Mouse (Mus musculus) T-helper 17 cell (primary cell): ENCODE results near the gene Ankrd66.
"Not testable (repeated sequence)": the region's sequence is repeated elsewhere in the genome, so short reads cannot be mapped to it uniquely, and the experiment has no call there.

Source experiments
- in situ Hi-C, 2 experiments: fragments of 300-600 bp; cut with MboI, MseI; formaldehyde crosslinking; loops; 1 replicate in 1 of 2; 2 replicates in 1 of 2; pipeline ENCODE4 v1.15.1; 2025; ENCODE audit warnings: high pct_unique_total_duplicates in 2 of 2

Gene Ankrd66

GRCm38 (mm10) chr17:43536841-43537240 lies 6.6 kb downstream of the Ankrd66 start:
- in situ Hi-C loops = not testable (repeated sequence)

DNA sequence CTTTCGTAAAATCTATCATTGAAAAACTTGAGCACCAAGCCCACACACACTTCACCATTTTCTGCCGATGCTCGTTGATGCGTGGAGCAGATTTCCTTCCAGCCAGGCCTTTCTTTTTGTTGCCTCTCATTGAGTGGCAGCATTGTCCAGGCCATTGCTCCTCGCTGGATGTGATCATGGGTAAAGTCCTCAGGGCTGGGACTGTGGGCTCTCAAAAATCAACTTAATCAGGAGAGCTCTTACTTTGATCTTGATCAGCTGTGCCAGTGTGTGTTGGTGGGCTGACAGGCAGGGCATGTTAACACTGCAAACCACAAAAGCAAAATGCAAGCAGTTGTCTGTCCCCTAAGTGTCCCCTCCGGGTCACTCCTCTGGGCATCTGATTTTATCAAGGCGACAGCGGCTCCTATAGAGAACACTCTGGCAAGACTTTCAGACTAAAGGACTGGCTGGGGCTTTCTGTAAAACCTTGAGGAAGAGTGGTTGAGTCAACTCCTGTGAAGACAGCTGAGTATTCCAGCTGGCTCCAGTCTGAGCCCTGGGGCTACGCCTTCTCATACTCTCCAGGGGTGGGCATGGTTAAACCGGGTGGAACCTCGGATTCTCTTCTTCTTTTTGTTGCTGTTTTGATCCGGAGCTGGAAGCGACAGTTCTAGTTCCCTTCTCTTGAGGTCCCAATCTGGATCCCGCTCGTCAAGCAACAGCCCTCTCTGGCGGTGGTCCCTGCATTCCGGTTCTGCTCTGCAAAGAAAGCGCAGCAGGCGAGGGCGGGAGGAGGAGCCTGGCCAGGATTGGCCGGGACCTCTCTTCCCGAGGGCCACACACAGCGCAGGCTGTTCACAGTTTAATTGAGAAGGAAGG lies 8.8 kb downstream of the Ankrd66 start:
- in situ Hi-C loops = no loop called here

DNA sequence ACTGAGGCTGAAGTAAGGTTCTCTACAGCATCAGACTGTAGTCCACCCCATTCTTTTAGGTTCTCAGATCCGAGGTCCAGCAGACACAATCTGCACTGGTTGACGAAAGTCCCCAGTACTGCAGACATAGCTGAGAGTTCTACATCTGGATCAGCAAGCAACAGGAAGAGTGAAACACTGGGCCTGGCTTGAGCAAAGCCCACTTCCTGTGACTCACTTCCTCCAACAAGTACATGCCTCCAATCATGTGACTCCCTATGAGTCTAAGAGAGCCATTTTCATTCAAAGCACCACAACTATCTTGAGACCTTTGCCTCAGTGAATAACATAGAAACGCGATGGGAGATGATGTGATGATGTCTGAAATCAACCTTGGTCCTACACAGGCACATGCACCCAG lies 12.2 kb downstream of the Ankrd66 start:
- in situ Hi-C loops = no loop called here

DNA sequence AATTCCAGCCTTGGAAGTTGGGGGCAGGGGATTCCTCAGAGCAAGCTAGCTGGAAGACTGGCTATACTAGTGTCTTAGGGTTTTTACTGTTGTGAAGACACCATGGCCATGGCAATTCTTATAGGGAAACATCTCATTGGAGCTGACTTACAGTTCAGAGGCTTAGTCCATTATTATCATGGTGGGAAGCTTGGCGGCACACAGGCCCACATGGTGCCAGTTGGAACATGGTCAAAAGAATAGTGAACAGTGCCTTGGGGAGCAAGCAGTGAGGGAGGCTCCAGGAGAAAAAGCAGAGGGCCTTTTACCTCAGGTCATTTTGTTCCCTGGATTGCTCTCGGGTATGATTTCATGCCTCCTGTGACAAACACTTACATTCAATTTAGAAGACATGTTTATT lies 12.9 kb downstream of the Ankrd66 start:
- in situ Hi-C loops = no loop called here

DNA sequence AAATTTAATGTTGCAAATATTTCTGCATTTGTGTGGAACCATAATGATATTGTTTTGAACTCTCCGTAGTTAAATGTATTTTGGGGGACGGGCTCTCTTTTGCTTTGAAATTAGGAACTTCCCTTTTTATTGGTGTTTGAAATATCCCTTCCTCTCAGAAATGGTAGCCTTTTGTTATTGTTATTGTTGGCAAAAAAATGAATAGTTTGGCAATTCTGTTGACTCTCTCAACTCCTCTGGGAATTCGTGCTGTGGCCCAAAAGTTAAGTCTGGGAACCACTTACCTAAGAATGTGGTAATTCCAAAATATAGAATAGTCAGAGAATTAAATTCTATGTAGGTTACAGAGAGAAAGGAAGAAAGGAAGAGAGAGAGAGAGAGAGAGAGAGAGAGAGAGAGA lies 23.3 kb downstream of the Ankrd66 start:
- in situ Hi-C loops = no loop called here

DNA sequence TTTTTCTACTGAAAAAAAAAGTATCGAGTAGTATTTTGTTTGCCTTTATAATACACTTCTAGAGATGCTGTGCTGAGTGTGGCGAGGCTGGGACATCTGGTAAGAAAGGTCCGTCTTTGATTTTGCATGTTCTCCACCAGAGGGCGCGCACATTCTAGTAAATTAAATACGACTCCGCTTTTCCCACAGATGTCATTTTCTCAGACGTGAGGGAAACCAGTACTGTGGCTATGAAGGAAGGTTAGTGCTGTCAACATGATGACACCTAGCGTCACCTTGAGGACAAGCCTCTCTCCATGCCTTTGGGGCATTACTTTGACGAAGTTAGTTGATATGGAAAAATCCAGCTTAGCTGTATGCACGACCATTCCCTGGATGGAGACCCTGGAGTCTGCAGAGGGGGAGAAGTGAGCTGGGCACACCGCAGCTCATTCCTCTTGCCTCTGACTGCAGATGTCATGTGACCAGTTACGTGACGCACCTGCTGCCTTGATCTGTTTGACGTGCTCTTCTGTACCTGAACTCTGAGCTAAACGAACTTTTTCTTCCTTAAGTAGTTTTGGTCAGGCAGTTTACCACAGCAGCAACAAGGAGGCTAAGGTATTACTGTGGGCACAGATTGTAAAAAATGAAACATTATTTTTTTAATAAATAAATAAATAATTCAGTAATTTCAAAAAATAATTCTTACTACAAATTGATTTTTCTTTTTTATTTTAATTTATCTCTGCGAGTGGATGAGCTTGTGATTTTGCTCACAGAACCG lies 24.6 kb downstream of the Ankrd66 start:
- in situ Hi-C loops = loop anchor here (5.0 kb wide), 1 partner anchor 88 kb away; no protein-coding TSS in a partner anchor

- in situ Hi-C loops = no loop called here
Observed at GRCm38 (mm10) chr17:43510782-43511181, 32.7 kb downstream of the Ankrd66 start.

DNA sequence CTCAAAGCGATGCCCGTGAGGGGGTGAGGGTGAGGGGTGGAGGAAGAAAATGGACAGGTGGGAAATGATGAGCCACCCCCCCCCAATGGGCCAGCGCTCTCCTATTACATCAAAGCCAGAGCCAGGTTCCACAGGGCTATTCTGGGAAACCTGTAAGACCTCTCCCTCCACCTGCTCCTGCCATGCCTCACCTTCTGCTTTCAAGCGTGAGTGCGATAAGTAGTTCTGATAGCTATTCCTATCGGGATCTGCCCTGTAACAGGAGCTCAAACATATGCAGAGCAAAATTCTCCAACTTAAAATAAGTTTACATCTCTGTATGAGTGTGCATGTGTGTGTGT lies 38.9 kb downstream of the Ankrd66 start:
- in situ Hi-C loops = no loop called here

- in situ Hi-C loops = no loop called here
Observed at GRCm38 (mm10) chr17:43503861-43504593, 39.4 kb downstream of the Ankrd66 start.

DNA sequence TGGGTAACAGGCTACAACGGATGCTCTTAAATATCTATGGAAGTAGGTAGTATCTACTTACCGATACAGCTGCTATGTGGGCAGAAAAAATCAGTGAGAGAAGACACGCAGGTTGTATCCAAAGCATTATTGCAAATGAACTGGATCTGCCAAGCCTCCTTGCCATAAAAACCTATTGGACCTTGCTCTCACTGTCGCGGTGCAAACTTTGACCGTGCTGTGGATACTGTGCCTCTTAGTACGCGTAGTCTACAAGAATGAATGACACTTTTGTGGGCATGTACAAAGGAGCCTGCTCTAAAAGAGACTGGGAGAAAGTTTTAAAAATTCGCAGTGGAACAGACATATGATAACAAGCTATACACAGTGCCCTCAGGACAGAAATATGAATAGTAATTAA lies 40.8 kb downstream of the Ankrd66 start, which contains the start of gene Mep1a:
Mep1a (minus strand) TSS at position 221 of the 400 bp plus-strand sequence.
- in situ Hi-C loops = no loop called here

- in situ Hi-C loops = no loop called here
Observed at GRCm38 (mm10) chr17:43501631-43502030, 41.8 kb downstream of the Ankrd66 start.

DNA sequence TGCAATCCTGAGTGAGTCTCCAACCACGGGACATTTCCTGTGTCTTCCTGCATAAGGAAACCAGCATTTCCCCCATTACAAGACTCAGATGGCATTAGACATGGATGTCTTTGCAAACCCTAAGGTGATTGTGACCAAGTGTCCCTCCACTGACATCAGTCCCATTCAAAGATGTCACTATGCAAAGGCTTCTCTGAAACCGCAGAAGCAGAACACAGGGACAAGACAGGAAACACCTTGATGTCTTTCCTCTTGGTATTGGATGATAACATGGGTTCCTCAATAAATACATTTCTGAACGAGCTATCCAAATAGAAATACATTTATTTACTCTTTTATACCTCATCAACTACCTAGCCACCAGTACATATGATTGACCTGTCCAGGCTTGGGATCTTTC lies 42.2 kb downstream of the Ankrd66 start:
- in situ Hi-C loops = no loop called here

GRCm38 (mm10) chr17:43500513-43500912 lies 42.9 kb downstream of the Ankrd66 start:
- in situ Hi-C loops = no loop called here

DNA sequence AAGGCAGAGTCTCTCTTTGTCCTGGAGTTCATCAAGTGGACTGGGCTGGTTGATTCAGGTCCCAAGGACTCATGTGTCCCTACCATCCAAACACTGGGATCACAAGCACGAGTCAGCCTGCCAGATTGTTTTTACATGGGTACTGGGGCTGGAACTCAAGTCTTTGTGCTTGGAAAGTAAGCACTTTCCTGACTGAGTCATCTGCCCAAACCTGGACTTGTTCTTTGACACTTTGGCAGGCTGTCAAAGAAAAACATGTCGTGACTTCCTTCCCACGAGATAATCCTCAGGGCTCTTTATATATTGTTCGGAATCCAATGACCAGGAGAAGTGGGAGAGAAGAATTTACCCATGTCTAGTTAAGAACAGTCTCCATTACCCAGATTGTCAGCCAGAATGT lies 45.9 kb downstream of the Ankrd66 start:
- in situ Hi-C loops = no loop called here

- in situ Hi-C loops = no loop called here
Observed at GRCm38 (mm10) chr17:43495502-43495901, 47.9 kb downstream of the Ankrd66 start.

GRCm38 (mm10) chr17:43490371-43490770 lies 53.1 kb downstream of the Ankrd66 start:
- in situ Hi-C loops = not testable (repeated sequence)

- in situ Hi-C loops = no loop called here
Observed at GRCm38 (mm10) chr17:43488439-43489151, 54.8 kb downstream of the Ankrd66 start.

- in situ Hi-C loops = no loop called here
Observed at GRCm38 (mm10) chr17:43485982-43486381, 57.5 kb downstream of the Ankrd66 start.
